Mouse (Mus musculus) stomach, postnatal 0 days (tissue): ENCODE measurements around the gene Col8a1.

ENCODE experiments used
- CTCF ChIP-seq: IDR thresholded peaks from 2 replicates; pipeline ENCODE4 v1.5.1; 2016; ENCODE audit warnings: antibody characterized with exemption, low read depth, mild to moderate bottlenecking, moderate library complexity
- EP300 ChIP-seq: optimal IDR thresholded peaks from 2 replicates; pipeline ENCODE3; 2016; ENCODE audit warnings: antibody characterized with exemption

GRCm38 (mm10) chr16:57577519-57577918, 177.0 kb downstream of the Col8a1 start:
- TF ChIP-seq EP300 (no peak), CTCF (peak; percentile 69)
